Mouse (Mus musculus) G1E (cell line): ENCODE measurements at regions not wholly inside any gene's neighbourhood (a gene's known extent, or its start where the extent isn't known, plus 50 kb on each side); places are given as distances from the start of the nearest gene placed in this dataset.

Experiments used
- ATAC-seq: 2 replicates; pipeline ENCODE4 v1.8.0; 2016; ENCODE audit warnings: mild to moderate bottlenecking; ENCODE audit not compliant: insufficient number of reproducible peaks, poor library complexity, low FRiP score, severe bottlenecking; ENCODE audit errors: extremely low read depth
- DNase-seq: peaks from one replicate; pipeline ENCODE4 v3.0.0; 2012; ENCODE audit warnings: low spot score
- H3K27me3 ChIP-seq: 2 replicates; pipeline ENCODE4 v1.6.1; 2012; ENCODE audit warnings: mild to moderate bottlenecking, low read length, inconsistent platforms; ENCODE audit not compliant: insufficient read depth
- H3K36me3 ChIP-seq: replicated peaks from 2 replicates; pipeline ENCODE3; 2012; ENCODE audit warnings: mild to moderate bottlenecking, inconsistent platforms
- H3K4me1 ChIP-seq: 2 replicates; pipeline ENCODE4 v1.6.1; 2012; ENCODE audit warnings: low read depth, low read length, inconsistent platforms, mixed read lengths; ENCODE audit not compliant: insufficient read depth
- H3K4me3 ChIP-seq: 2 replicates; pipeline ENCODE4 v1.5.1; 2012; ENCODE audit warnings: low read depth, mild to moderate bottlenecking, inconsistent platforms, low read length, moderate library complexity, mixed read lengths
- H3K9me3 ChIP-seq: replicated peaks from 2 replicates; pipeline ENCODE4 v1.6.1; 2012; ENCODE audit warnings: inconsistent platforms
- CTCF ChIP-seq: IDR thresholded peaks from 2 replicates; pipeline ENCODE4 v1.5.1; 2012; ENCODE audit warnings: low read depth, low read length, inconsistent platforms, mixed read lengths
- GATA1 ChIP-seq: IDR thresholded peaks from 2 replicates; pipeline ENCODE4 v1.6.1; 2012; ENCODE audit warnings: borderline replicate concordance, low read length, inconsistent platforms, mixed read lengths
- GATA2 ChIP-seq: IDR thresholded peaks from 2 replicates; pipeline ENCODE4 v1.6.1; 2012; ENCODE audit warnings: low read depth, low read length, inconsistent platforms, borderline replicate concordance
- POLR2AphosphoS5 ChIP-seq: IDR thresholded peaks from 2 replicates; pipeline ENCODE4 v1.6.1; 2012; ENCODE audit warnings: low read depth, low read length, inconsistent platforms; ENCODE audit not compliant: insufficient replicate concordance
- TAL1 ChIP-seq: conservative IDR thresholded peaks from 2 replicates; pipeline ENCODE4 v1.6.1; 2012; ENCODE audit warnings: low read depth, low read length, inconsistent platforms, mixed read lengths

DNA sequence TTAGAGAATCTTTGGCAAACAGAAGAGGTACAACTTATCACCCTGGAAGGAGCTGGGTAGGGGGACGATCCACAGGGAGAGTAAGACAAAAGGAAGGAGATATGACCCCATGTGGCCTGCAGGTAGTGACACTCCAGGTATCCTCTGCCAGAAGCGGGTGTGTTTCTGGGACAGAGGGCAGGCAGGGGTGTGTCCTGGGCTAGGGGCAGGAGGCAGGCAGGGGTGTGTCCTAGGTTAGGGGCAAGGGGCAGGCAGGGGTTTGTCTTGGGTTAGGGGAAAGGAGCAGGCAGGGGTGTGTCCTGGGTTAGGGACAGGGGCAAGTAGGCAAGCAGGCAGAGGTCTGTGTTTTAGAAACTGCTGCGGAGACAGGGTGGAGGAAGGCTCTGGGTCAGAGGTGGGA is 120.5 kb downstream of the Cyp26b1 start:
- TF ChIP-seq GATA2 = no peak
- TF ChIP-seq GATA1 = no peak
- no peak for TF ChIP-seq CTCF
- no peak for TF ChIP-seq POLR2AphosphoS5
- no peak for TF ChIP-seq TAL1
- ATAC-seq = no peak
- H3K9me3 ChIP-seq = no peaks in the 10 kb centered on the region
- DNase-seq = no peak
- 0 out of 2 replicates have a peak, but pooled peaks cover 3% of the 10 kb centered on the region for H3K27me3 ChIP-seq
- no peak overlapping the region for H3K4me3 ChIP-seq
- H3K36me3 ChIP-seq = no peaks in the 10 kb centered on the region
- no peaks in the 10 kb centered on the region for H3K4me1 ChIP-seq

DNA sequence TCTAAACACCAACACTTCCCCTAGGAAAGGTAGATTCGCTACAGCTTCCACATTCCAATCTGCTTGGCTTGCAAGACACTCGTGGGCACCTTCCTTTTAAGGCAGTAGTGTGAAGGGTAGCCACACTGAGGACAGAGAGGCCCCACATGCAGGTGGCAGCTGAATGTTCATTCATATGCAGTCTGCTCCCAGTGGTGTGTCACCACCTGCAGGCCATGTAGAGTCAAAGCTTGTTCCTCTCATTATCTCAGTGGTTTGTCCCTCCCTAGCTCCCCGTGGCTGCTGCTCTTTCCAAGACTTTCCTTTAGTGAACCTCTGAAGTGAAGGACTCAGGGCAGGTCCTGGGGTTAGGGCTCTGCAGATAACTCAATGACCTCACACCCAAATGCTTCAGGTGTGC is 121.4 kb downstream of the Cyp26b1 start:
- H3K27me3 ChIP-seq = 0 out of 2 replicates have a peak, but pooled peaks cover 3% of the 10 kb centered on the region
- no peak for DNase-seq
- no peak for ATAC-seq
- no peak for TF ChIP-seq CTCF
- no peak for TF ChIP-seq POLR2AphosphoS5
- no peak for TF ChIP-seq GATA1
- TF ChIP-seq TAL1 = no peak
- no peak for TF ChIP-seq GATA2
- no peaks in the 10 kb centered on the region for H3K36me3 ChIP-seq
- no peak overlapping the region for H3K4me3 ChIP-seq
- no peaks in the 10 kb centered on the region for H3K4me1 ChIP-seq
- no peaks in the 10 kb centered on the region for H3K9me3 ChIP-seq

DNA sequence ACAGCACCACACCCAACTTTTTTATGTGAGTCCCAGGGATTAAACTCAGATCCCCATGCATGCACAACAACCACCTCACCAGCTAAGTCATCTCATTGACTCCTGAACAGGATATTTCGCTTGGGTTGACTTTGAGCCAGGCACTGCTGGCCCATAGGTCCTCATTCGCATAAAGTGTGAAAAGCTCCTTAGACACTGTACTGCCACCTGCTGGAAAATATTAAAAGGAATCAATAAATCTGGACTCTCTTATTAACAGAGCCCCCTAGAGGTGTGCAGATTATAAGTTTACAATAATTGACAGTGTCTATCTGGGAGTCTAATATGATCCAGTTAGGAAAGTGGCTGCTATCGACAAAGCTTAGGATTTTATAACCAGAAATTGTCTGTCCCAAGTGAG is 126.4 kb downstream of the Cyp26b1 start:
- no peak for ATAC-seq
- no peak overlapping the region for H3K4me3 ChIP-seq
- H3K4me1 ChIP-seq = 0 out of 2 replicates have a peak, but pooled peaks cover 3% of the 10 kb centered on the region
- TF ChIP-seq TAL1 (no peak), CTCF (no peak), GATA2 (no peak), POLR2AphosphoS5 (no peak), GATA1 (no peak)
- H3K9me3 ChIP-seq = no peaks in the 10 kb centered on the region
- DNase-seq = no peak
- 0 out of 2 replicates have a peak, but pooled peaks cover 1% of the 10 kb centered on the region for H3K27me3 ChIP-seq
- no peaks in the 10 kb centered on the region for H3K36me3 ChIP-seq

DNA sequence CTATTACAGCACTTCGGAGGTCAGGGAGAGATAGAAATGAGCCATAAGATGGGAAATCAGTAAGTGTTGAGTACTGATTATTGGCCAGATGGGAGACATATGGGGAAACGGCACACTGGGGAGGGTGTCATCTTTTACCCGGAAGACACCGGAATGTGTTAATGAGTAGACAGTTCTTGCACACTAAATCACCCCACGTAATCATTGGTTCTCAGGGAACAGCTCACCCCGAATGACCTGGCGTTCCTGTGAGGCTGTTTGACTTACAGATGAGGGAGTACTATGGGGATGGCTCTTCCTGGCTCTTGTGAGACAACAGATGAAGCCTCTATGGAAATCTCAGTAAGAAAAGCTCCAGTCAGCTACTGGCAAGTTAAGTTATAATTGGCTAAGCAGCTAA is 127.5 kb downstream of the Cyp26b1 start:
- ATAC-seq = no peak
- no peaks in the 10 kb centered on the region for H3K36me3 ChIP-seq
- no peaks in the 10 kb centered on the region for H3K27me3 ChIP-seq
- H3K9me3 ChIP-seq = no peaks in the 10 kb centered on the region
- H3K4me1 ChIP-seq = 0 out of 2 replicates have a peak, but pooled peaks cover 3% of the 10 kb centered on the region
- H3K4me3 ChIP-seq = no peak overlapping the region
- TF ChIP-seq TAL1 (no peak), POLR2AphosphoS5 (no peak), GATA2 (no peak), CTCF (no peak), GATA1 (no peak)
- DNase-seq = no peak

DNA sequence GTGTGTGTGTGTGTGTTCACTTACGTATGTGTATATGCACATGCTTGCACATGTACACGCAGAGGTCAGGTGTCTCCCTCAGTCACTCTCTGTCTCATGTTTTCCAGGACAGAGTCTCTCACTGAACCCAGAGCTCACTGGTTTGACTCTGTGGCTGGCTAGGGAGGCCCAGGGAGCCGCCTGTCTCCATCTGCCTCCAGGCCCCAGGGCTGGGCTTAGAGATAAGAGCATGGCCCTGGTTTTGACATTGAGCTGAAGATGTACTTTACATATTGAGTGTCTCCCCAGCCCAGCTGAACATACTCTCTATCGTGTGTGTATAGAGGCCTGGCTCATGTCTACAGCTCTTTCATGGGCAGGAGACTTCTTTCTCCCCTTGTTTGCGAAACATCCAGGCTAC is 128.1 kb downstream of the Cyp26b1 start:
- ATAC-seq (no peak), DNase-seq (no peak)
- 0 out of 2 replicates have a peak, but pooled peaks cover 3% of the 10 kb centered on the region for H3K4me1 ChIP-seq
- TF ChIP-seq TAL1 (no peak), CTCF (no peak), GATA1 (no peak), GATA2 (no peak), POLR2AphosphoS5 (no peak)
- H3K36me3 ChIP-seq = no peaks in the 10 kb centered on the region
- H3K9me3 ChIP-seq = no peaks in the 10 kb centered on the region
- no peaks in the 10 kb centered on the region for H3K27me3 ChIP-seq
- H3K4me3 ChIP-seq = no peak overlapping the region

DNA sequence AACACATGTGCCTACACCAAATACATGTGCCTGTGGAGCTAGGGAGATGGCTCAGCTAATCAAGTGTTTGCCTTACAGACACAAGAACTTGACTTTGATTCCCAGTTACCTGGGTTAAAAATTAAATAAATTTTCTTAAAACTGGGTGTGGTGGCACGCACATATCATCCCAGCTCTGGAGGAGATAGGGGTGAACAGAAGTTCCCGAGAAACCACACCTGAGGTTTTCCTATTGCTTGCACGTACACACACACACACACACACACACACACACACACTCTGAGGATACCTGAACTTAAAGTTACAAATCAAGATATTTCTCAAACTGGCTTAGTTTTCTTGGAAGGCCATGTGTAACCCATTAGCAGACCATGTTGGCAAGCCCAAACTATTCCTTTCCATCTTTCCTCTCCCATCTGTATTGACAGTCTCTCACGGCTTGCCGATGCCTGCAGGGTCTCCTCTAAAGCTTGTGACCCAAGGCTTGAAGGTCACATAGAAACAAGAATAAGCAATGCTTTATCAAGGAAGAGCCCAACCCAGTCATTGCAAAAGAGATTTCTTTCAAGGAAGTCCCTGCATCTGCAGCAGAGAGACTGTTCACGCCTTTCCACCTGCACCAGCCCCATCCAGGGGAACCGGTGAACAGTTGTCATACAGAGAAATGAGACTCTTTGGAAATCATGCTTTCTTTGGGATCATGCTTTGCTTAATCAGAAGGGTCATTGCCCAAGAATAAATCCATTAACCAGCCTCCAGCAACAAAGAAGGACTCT is 129.9 kb downstream of the Cyp26b1 start:
- no peaks in the 10 kb centered on the region for H3K36me3 ChIP-seq
- no peak for TF ChIP-seq GATA2
- no peak for TF ChIP-seq CTCF
- no peak for TF ChIP-seq GATA1
- TF ChIP-seq TAL1 = no peak
- no peak for TF ChIP-seq POLR2AphosphoS5
- ATAC-seq (no peak), DNase-seq (no peak)
- 0 out of 2 replicates have a peak, but pooled peaks cover 3% of the 10 kb centered on the region for H3K4me1 ChIP-seq
- H3K27me3 ChIP-seq = peaks cover 5% of the 10 kb centered on the region; the same call in 1 of the 2 replicates
- H3K4me3 ChIP-seq = no peak overlapping the region
- H3K9me3 ChIP-seq = no peaks in the 10 kb centered on the region
